Mouse (Mus musculus): ENCODE data around the gene Tnfrsf8.

DNA sequence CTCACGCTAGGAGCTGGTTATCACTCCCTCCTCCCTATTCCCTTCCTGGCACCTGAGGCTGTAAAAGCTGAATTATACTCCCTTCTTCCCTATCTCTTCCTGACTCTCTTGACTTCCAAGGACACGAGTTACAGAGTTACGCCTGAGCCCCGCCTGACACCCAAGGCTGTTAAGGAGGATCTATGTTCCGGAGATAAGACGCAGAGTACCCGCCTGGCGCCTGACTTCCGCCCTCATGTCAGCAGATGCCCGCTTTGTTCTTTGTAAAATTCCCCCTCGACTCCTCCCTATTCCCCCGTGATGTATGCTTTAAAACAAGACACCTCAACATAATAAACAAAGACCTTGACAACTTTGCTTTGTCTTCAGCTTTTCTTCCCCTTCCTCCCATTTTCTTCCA, 46.1 kb upstream of the Tnfrsf8 start:
- TF ChIP-seq TBP (conservative IDR thresholded peaks at IDR 0.05; ENCODE audit: low read depth, low read length) (no peak), ZNF384 (IDR thresholded peaks at IDR 0.05; ENCODE audit: low read depth, low read length) (no peak), POLR2A (IDR thresholded peaks at IDR 0.05; ENCODE audit: low read depth, low read length) (no peak), NRF1 (IDR thresholded peaks at IDR 0.05; ENCODE audit: low read depth, low read length) (no peak), CTCF (conservative IDR thresholded peaks at IDR 0.05 in 1 of 2, IDR thresholded peaks at IDR 0.05 in 1 of 2; ENCODE audit: low read depth in 2 of 2, low read length in 2 of 2) (no peak), GABPA (IDR thresholded peaks at IDR 0.05; ENCODE audit: insufficient replicate concordance, low read depth, low read length) (no peak), E2F4 (IDR thresholded peaks at IDR 0.05; ENCODE audit: insufficient replicate concordance, low read depth, low read length) (no peak), ZC3H11A (IDR thresholded peaks at IDR 0.05; ENCODE audit: low read depth, low read length) (no peak), MAX (IDR thresholded peaks at IDR 0.05; ENCODE audit: low read length) (no peak), SMC3 (IDR thresholded peaks at IDR 0.05; ENCODE audit: low read depth, low read length) (no peak), ELF1 (IDR thresholded peaks at IDR 0.05; ENCODE audit: low read depth, low read length) (no peak)
